Mouse (Mus musculus) embryonic facial prominence, embryonic 10.5 days (tissue): Measurements from ENCODE around the gene Bcl2l13. TPM values are rescaled to one million over a fixed set of nuclear protein-coding genes. Genes with fewer than 3 reads are reported as not detected.
"Not testable (repeated sequence)": the region's sequence is repeated elsewhere in the genome, so short reads cannot be mapped to it uniquely, and the experiment has no call there.

Source experiments
- DNase-seq: peaks from one replicate; pipeline ENCODE4 v3.0.0-alpha.2; 2017; ENCODE audit warnings: low spot score
- H3K27ac ChIP-seq: fragments of 300-500 bp; sonication (generic); replicated peaks from 2 replicates; pipeline ENCODE4 v1.5.1; 2016; ENCODE audit warnings: mild to moderate bottlenecking
- H3K27me3 ChIP-seq: fragments of 300-500 bp; sonication (generic); replicated peaks from 2 replicates; pipeline ENCODE4 v1.6.1; 2016; ENCODE audit warnings: low read depth, mild to moderate bottlenecking; ENCODE audit not compliant: poor library complexity, severe bottlenecking
- H3K36me3 ChIP-seq: fragments of 300-500 bp; sonication (generic); replicated peaks from 2 replicates; pipeline ENCODE4 v1.6.1; 2016; ENCODE audit warnings: mild to moderate bottlenecking, moderate library complexity
- H3K4me1 ChIP-seq: fragments of 300-500 bp; sonication (generic); 2 replicates; pipeline ENCODE4 v1.6.1; 2016
- H3K4me3 ChIP-seq: fragments of 300-500 bp; sonication (generic); 2 replicates; pipeline ENCODE4 v1.5.1; 2016; ENCODE audit warnings: mild to moderate bottlenecking, moderate library complexity
- H3K9me3 ChIP-seq: fragments of 300-500 bp; sonication (generic); 2 replicates; pipeline ENCODE4 v1.6.1; 2016; ENCODE audit warnings: mild to moderate bottlenecking
- WGBS: fragments of 180-500 bp; shearing (Covaris S2); methylation state at CpG from one replicate; pipeline ENCODE4 v1.1.7; 2016; 5-methylcytosine and 5-hydroxymethylcytosine counted together
- polyA plus RNA-seq: library from polyadenylated mRNA; unstranded; fragments of >200 nt; fragmentation: Nextera tagmentation; extraction: Ambion mirVana; gene quantifications from 2 replicates; pipeline ENCODE4 v1.2.1, GENCODE M21; 2016

The Bcl2l13 gene
- polyA plus RNA-seq, 1 experiment from 2014 or later = 45.1 TPM

DNA sequence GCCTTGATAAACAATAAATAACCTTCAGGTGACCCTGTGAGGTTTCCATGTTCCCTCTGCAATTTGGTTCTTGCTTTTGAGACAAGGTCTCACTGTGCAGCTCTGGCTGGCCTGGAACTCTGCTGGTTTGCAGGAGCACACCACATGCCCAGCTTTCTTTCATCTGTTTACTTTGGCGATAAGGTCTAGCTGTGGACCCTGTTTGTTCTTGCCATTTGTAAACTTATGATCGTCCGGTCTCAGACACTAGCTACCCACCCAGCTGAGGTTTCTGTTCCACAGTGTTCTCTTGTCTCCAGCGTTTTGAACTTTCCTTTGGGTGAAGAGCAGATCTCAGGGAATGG, 28.3 kb upstream of the Bcl2l13 start:
- no peaks in the 10 kb centered on the region for H3K27me3 ChIP-seq
- DNase-seq = no peak

DNA sequence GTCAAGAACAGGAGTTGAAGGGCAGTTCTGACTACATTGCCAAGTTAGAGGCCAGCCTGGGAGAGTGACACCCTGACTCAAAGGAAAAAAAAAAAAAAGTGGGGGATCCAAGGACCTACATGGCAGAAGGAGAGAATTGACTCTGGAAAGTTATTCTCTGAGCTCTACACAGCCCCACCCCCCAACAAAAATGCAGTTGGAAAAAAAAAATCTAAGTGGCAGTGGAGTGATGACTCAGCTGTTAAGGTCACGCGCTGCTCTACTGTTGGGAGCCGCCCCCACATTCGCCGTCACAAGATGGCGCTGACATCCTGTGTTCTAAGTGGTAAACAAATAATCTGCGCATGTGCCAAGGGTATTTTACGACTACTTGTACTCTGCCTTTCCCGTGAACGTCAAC, 24.0 kb upstream of the Bcl2l13 start:
- not testable (repeated sequence) for H3K4me1 ChIP-seq, DNase-seq, H3K4me3 ChIP-seq, H3K27me3 ChIP-seq, H3K27ac ChIP-seq, H3K9me3 ChIP-seq
- WGBS = over 99% methylated on average over 10 of the region's 10 CpGs
- peaks cover 56% of the 10 kb centered on the region for H3K36me3 ChIP-seq

More for the DNA sequence above, 28.3 kb upstream of the Bcl2l13 start:
- Histone ChIP-seq H3K9me3 (no peaks in the 10 kb centered on the region), H3K27ac (no peak overlapping the region), H3K4me3 (no peak overlapping the region), H3K4me1 (no peaks in the 10 kb centered on the region), H3K36me3 (peaks cover 98% of the 10 kb centered on the region)
- WGBS = 96% methylated on average over 4 of the region's 4 CpGs

DNA sequence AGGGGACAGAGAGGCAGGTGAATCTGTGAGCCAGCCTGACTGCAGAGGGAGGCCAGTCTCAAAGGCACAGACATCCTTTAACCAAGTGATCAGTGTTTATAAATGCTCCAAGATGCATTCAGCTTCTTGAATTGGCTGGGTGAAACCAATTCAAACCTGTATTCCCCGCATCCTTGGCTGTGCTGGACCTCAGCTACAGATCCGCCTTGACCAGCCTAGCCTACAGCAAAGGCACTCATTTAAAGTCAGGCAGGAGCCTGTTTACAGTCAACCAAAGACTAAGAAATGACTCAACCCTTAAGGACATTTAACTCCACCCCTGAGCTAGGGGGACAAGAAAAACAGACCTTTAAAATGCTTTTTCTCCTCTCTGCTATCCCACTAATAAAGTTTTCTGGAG, 16.7 kb upstream of the Bcl2l13 start:
- 94% methylated on average over 2 of the region's 2 CpGs for WGBS
- peaks cover 10% of the 10 kb centered on the region for H3K4me1 ChIP-seq
- no peak overlapping the region for H3K4me3 ChIP-seq
- H3K27ac ChIP-seq = no peak overlapping the region
- DNase-seq = no peak
- peaks cover 6% of the 10 kb centered on the region; the same call in 1 of the 2 replicates for H3K9me3 ChIP-seq
- peaks cover 27% of the 10 kb centered on the region for H3K36me3 ChIP-seq
- H3K27me3 ChIP-seq = no peaks in the 10 kb centered on the region

DNA sequence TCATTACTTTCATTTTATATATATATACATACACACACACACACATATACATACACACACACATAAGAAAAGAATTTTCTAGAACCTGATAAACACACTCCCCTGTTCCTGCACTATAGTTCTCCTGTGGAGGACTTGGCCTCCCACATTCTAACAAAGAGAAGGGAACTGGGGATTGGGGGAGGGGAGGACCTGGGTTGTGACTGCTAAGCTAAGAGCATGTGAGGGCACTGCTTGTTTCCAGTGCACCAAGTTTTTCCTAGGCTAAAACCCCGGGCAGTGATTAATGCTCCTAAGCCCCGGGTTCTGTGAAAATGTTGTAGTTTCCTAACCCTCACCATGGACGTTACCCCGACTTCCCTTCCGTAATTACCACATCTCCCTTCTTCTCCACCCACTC, 15.9 kb upstream of the Bcl2l13 start:
- H3K36me3 ChIP-seq = peaks cover 27% of the 10 kb centered on the region
- no peak overlapping the region for H3K27ac ChIP-seq
- H3K9me3 ChIP-seq = peaks cover 6% of the 10 kb centered on the region; the same call in 1 of the 2 replicates
- no peak for DNase-seq
- 90% methylated on average over 5 of the region's 5 CpGs for WGBS
- no peaks in the 10 kb centered on the region for H3K27me3 ChIP-seq
- H3K4me1 ChIP-seq = peaks cover 10% of the 10 kb centered on the region
- no peak overlapping the region for H3K4me3 ChIP-seq

DNA sequence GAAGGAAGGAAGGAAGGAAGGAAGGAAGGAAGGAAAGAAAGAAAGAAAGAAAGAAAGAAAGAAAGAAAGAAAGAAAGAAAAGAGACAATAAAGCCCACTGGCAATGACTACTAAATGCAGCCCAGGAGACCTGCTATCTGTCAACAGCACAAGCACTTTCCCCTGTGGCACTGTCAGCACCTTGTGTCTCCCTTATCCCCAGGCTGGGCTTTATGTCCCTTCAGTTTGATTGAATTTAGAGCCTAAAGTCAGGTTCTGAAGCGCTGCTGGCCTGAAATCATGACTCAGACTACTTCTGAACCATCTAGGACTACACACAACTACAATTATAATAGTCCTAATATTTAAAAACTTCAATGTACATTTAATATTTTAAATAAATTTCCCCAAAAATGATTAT, 15.1 kb upstream of the Bcl2l13 start:
- Histone ChIP-seq H3K4me1 (peaks cover 10% of the 10 kb centered on the region), H3K9me3 (peaks cover 6% of the 10 kb centered on the region; the same call in 1 of the 2 replicates), H3K27ac (no peak overlapping the region), H3K4me3 (peak overlapping the region; percentile 96; the same call in 1 of the 2 replicates), H3K27me3 (no peaks in the 10 kb centered on the region), H3K36me3 (peaks cover 27% of the 10 kb centered on the region)
- DNase-seq = no peak
- 91% methylated on average over 1 of the region's 1 CpGs for WGBS

DNA sequence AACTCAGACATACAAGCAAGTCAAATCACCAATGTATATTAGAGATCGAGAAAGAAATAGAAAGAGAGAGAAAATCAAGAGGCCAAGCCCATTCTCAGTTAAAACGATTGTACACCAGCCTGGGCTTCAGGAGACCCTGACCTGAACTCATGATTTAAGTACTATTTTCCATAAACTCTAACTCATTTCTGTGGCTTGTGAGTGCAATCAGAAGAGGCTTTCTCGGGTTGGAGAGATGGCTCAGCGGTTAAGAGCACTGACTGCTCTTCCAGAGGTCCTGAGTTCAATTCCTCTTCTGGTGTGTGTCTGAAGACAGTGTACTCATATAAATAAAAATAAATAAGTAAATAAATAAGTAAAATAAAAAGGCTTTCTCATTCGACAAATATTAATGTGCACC, 14.3 kb upstream of the Bcl2l13 start:
- H3K9me3 ChIP-seq = peaks cover 6% of the 10 kb centered on the region; the same call in 1 of the 2 replicates
- WGBS = 60% methylated on average over 5 of the region's 5 CpGs
- no peaks in the 10 kb centered on the region for H3K27me3 ChIP-seq
- peaks cover 27% of the 10 kb centered on the region for H3K36me3 ChIP-seq
- H3K4me1 ChIP-seq = peaks cover 10% of the 10 kb centered on the region
- peak overlapping the region; percentile 96 for H3K4me3 ChIP-seq
- DNase-seq = no peak
- H3K27ac ChIP-seq = no peak overlapping the region

DNA sequence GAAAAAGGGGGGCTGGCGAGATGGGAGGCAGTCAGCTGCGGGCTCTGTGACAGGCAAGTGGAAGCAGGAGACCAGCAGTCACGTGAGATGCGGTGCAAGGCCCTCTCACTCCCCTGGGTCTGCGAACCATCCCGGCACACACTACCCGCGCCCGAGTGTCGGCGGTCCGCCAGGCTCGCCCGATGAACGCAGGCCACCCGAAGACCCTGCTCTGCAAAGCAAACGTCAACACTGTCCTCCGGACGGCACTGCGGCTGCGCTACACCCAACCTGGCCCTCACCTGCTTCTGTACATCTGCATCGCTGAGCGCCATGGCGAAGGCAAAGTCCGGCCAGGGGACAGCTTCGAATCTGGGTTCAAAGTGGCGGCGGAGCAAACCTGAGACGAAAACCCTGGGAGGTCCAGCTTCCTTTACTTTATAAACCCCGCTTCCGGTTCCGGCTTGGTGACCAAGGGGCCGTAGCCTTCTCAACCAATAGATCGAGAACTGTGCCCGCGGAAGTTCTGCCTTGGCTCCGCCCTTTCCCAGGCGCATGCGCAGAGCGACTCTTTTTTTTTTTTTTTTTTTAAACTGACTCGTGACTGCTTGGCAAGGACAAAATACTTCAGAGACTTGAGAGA, 13.6 kb upstream of the Bcl2l13 start, which contains the start of gene Atp6v1e1:
Atp6v1e1 (minus strand) TSS at position 487 of the 622 bp plus-strand sequence.
- peak; percentile 95 for DNase-seq
- Histone ChIP-seq H3K27ac (peak within 1 kb of the TSS; percentile 89), H3K4me3 (peak within 1 kb of the TSS; percentile 96), H3K27me3 (no peaks in the 10 kb centered on the region), H3K4me1 (peaks cover 10% of the 10 kb centered on the region), H3K36me3 (peaks cover 22% of the 10 kb centered on the region), H3K9me3 (peaks cover 3% of the 10 kb centered on the region; the same call in 1 of the 2 replicates)
- WGBS = under 1% methylated on average over 41 of the region's 41 CpGs

DNA sequence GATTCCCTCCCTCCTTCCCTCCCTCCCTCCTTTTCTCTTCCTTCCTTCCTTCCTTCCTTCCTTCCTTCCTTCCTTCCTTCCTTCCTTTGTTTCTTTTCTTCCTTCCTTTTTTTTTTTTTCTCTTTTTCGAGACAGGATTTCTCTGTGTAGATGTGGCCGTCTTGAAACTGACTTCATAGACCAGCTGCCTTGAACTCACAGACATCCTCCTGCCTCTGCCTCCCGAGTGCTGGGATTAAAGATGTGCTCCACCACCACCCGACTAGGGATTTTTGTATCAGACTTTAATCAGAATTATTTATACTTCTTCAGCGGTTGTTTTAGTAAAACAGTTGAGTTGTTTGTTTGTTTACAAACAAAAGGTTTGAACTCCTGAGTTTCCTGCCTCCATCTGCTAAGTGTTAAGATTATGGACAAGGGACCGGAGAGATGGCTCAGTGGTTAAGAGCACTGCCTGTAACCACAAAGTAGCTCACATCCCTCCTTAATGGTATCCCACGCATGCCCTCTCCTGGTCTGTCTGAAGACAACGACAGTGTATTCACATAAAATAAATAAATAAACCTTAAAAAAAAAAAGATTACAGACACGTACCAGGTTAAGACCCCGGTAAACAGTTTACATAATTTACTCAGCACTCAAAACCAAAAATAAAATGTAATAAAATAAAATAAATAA, 12.9 kb upstream of the Bcl2l13 start:
- Histone ChIP-seq H3K9me3 (no peaks in the 10 kb centered on the region), H3K4me3 (peak overlapping the region; percentile 96), H3K27me3 (no peaks in the 10 kb centered on the region), H3K36me3 (peaks cover 15% of the 10 kb centered on the region), H3K4me1 (peaks cover 10% of the 10 kb centered on the region), H3K27ac (peak overlapping the region; percentile 89)
- 82% methylated on average over 10 of the region's 10 CpGs for WGBS
- no peak for DNase-seq

DNA sequence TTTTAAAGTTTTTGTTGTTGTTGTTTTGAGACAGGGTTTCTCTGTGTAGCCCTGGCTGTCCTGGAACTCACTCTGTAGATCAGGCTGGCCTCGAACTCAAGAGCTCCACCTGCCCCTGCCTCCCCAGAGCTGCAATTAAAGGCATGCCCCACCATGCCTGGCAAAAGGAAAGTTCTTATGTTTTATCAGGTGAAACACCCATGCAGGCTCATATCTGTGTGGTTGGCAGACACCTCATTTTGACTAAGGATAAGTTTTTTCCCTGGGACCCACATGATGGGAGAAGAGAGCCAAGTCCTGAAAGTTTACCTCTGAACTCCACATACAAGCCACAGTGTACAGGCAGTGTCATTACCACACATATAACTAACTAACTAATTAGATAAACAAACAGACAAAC, 6.0 kb upstream of the Bcl2l13 start:
- Histone ChIP-seq H3K27ac (no peak overlapping the region), H3K9me3 (no peaks in the 10 kb centered on the region), H3K36me3 (no peaks in the 10 kb centered on the region), H3K27me3 (no peaks in the 10 kb centered on the region), H3K4me3 (no peak overlapping the region), H3K4me1 (no peaks in the 10 kb centered on the region)
- WGBS = 54% methylated on average over 1 of the region's 1 CpGs
- DNase-seq = no peak

DNA sequence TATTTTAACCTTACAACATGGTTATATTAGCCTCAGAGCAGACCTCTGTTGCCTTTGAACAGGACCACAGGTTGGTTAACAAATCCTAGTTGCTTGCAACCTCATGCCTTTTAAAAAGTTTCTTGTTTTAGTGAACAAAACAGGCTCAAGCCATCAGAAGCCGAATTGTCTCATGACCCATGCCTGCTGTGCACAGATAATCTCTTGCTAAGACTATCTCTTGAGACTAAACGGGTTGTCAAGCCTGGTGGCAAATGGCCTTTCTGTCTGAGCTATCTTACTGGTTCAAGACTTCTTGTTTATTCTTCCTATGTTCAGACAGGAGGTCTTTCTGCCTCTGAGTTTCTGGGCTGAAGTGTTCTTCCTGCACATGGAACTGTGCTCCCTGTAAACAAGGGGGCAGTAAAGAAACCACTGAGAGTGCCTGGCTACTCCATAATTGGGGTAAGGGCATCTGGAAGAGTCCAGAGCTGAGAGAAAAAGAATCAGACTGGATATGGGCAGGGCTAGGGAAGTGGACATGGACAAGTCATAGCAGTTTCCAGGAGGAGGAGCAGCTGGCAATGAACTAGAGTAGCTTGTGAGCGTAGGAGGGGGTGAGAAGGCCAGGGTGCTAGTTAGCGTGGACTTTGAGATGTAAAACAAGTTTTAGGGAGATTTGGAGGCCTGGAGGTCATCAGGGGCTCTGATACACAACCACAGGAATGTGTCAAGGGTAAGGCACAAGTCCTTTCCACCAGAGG, 5.0 kb upstream of the Bcl2l13 start:
- Histone ChIP-seq H3K27ac (no peak overlapping the region), H3K4me1 (peaks cover 7% of the 10 kb centered on the region), H3K9me3 (no peaks in the 10 kb centered on the region), H3K27me3 (no peaks in the 10 kb centered on the region), H3K4me3 (no peak overlapping the region), H3K36me3 (no peaks in the 10 kb centered on the region)
- no peak for DNase-seq
- 70% methylated on average over 4 of the region's 4 CpGs for WGBS

DNA sequence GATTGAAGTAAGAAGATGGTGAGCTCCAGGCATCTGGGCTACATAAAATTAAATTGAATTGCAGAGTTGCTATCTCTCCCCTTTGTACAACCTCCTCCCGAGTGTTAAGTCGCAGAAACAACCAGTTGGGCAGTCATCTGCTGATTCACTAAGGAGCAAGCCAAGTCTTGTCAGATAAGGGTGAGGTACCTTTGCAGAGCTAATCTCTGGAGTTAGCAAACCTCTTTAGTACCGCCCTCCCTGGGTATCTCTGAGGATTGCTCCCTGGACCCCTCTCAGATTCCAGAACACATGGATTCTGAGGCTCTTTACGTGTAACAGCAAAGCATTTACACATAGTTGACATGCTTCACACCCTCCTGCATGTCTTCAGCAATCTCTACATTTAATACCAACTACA, 3.9 kb upstream of the Bcl2l13 start:
- DNase-seq = no peak
- Histone ChIP-seq H3K36me3 (no peaks in the 10 kb centered on the region), H3K4me1 (peaks cover 10% of the 10 kb centered on the region), H3K9me3 (no peaks in the 10 kb centered on the region), H3K27me3 (no peaks in the 10 kb centered on the region), H3K4me3 (no peak overlapping the region), H3K27ac (no peak overlapping the region)
- 73% methylated on average over 4 of the region's 4 CpGs for WGBS

DNA sequence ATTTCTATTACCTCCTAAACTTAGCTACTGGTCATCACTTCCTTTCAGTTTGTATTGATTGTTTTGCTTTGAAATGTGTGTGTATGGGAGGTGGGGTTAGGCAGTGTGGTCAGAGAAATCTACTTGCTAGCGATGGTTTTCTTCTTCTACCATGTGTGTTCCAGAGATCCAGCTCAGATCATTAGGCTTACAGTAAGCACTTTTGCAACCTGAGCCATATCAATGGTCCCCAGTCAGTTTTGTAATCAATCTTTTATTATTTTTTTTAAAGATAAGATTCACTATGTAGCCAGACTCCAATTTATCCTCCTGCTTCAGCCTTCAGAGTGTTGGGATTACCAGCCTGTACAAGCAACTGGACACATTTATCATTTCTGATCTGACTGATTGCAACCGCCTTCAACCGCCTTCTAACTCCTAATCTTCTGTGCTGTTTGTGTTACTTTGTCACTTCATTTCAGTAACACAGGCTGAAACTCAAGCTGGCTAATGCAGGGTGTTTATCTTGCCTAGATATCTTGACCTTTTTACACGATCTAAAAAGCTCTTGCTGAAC, 1.2 kb upstream of the Bcl2l13 start:
- DNase-seq = no peak
- no peak overlapping the region for H3K27ac ChIP-seq
- H3K9me3 ChIP-seq = no peaks in the 10 kb centered on the region
- H3K36me3 ChIP-seq = peaks cover 13% of the 10 kb centered on the region
- 87% methylated on average over 4 of the region's 4 CpGs for WGBS
- no peak overlapping the region for H3K4me3 ChIP-seq
- H3K27me3 ChIP-seq = no peaks in the 10 kb centered on the region
- H3K4me1 ChIP-seq = peaks cover 16% of the 10 kb centered on the region
